Mouse (Mus musculus) A20 (cell line): ENCODE data around the gene Fto.

Source experiments
- DNase-seq: peaks from one replicate; pipeline ENCODE4 v3.0.0-alpha.2; 2011; ENCODE audit warnings: low read depth, low spot score

Gene Fto

GRCm38 (mm10) chr8:91357493-91358014, 44.2 kb downstream of the Fto start:
- no peak for DNase-seq

GRCm38 (mm10) chr8:91358016-91358415, 44.7 kb downstream of the Fto start:
- DNase-seq = no peak

GRCm38 (mm10) chr8:91359511-91359910, 46.2 kb downstream of the Fto start:
- no peak for DNase-seq

DNA sequence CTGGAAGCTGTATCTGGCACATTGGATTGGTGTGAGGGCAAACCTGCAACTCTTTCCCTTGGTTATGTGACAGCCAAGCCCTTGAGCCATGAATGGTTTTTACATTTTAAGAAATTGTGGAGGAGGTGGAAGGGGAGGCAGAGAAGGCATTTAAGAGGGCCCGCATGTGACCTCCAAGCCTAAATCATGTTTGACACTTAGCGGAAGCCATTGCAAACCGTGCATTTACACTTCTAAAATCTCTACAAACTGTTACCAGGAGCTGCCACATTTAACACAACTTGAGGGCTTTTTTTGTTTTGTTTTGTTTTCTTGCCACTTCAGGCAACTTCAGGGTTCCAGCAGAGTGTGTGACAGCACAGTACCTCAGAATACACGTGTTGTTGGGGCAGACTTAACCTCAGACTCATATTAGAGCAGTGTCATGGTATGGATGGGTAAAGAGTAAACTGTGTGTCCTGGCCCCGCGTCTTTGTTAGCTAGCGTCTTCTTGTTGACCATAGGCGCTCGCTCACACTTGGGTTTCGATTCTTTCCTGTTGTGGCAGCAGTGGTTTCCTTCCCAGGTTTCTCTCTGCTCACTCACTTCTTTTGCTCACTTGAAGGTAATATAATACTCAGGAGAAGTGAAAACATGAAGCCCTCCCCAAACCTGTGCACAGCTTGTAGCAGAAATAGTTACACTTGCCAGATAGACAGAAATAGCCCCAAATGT, 47.5 kb downstream of the Fto start:
- DNase-seq = no peak

- DNase-seq = no peak
Measured at GRCm38 (mm10) chr8:91363272-91363860, 50.0 kb downstream of the Fto start.

- DNase-seq = no peak
Measured at GRCm38 (mm10) chr8:91364216-91364615, 50.9 kb downstream of the Fto start.

DNA sequence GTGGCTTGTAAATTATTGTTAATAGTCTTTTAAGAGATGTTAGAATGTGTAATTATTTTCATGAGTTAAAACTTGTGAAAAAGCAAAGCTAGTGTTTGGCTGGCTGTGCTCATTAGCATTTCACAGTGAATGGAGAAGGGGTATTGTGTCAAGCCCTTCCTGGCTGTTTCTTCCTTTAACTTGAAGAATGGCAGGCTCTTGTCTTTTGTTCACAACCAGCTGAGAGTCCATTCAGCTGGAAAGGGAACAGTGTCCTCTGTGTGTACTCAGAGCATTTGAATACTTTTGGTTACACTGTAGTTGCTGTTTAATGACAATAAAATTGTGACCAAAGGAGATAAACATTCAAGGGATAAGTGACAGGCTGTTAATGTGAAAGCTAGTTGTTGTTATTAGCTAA, 52.5 kb downstream of the Fto start:
- DNase-seq = no peak

DNA sequence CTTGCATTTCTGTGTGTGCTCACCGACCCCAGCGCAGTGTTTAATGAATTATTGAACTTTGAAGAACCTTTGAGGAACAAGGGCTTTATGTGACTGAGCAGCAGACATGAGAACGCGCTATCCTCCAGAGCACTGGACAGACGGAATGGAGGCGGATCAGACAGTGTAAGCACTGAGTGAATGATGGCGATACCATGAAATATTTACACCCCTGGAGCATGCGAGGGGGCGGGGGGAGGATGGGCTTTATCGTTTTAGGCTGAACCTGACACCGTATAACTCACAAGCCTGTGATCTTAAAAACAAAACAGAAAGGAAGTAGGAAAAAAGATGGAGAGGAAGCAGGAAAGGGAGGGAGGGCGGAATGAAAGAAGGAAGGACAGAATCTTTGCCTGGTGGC, 57.6 kb downstream of the Fto start:
- no peak for DNase-seq

- DNase-seq = no peak
Measured at GRCm38 (mm10) chr8:91371995-91372394, 58.7 kb downstream of the Fto start.

DNA sequence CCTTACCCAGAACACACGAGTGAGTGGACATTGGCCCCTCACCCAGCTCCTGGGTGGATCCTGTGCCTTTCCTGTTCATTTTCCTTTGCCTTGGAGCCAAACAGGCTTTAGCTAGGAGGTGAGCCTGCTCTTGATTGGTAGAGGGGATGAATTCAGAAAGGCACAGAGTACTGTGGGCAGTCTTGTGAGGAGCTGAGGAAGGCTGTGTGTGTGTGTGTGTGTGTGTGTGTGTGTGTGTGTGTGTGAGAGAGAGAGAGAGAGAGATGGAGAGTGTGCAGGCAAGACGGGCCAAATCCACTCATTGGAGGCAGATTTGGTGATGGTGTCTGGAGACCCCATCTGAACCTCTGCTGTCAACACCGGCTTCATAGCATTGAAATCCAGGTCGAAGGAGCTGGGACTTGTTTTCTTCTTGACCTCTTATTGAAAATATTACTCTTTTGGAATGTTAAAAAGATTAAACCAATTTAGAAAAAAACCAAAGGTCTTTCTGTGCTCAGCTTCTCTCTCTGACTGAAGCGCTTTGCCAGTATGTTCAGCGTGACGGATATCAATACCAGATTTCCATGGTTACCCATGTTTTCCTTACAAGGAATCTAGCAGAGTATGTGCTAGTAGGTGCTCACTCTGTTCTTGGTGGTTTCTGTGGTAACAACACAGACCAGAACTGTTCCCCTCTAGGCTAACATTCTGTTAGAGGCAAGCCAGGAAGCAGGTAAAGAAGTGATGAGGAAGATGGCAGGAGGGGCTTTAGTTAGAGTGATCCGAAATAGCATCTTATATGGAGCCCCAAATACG, 59.7 kb downstream of the Fto start:
- no peak for DNase-seq

DNA sequence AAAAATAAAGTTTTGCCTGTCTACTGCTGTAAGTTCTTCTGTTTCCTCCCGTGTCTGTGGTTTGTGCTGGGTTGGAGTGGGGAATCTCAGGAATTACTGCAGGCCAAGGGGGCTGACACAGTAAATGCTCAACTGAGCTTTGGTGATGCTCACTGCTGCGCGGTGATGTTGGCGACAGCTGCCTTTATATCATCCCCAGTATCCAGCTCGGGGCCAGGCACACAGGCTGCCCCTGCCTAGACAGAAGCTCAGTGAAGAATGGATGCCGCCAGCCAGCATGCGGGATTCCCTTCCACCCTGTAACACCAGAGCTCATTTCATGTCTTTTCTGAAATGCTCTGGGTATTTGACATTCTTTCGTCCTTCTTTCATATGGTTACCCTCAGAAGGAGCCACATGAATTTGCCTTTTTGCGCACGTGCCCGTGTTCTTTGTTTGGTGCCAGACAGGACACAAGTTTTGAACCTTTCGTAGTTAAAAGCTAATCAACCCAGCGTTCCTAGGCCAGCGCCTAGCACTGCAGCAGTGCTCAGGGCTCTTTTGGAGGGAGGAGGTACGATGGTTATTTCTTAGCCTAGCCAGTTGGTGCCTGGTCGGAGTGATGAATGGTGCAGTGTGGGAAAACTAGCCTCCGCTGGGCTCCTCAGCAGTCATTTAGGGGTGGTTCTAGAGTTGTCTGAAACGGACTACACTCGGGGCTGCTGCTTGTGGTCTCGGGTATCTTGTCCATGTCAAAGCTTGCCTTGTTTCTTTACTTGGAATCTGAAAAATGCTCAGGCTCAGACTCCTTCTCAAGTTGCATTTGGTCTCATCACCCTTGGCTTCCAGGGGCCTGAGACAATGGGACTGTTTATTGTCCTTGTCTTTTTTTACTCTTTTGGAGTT, 62.0 kb downstream of the Fto start:
- no peak for DNase-seq

- DNase-seq = no peak
Measured at GRCm38 (mm10) chr8:91376785-91377184, 63.5 kb downstream of the Fto start.

GRCm38 (mm10) chr8:91377275-91377674, 64.0 kb downstream of the Fto start:
- DNase-seq = no peak

- peak; percentile 68 for DNase-seq
Measured at GRCm38 (mm10) chr8:91378846-91379499, 65.6 kb downstream of the Fto start.

DNA sequence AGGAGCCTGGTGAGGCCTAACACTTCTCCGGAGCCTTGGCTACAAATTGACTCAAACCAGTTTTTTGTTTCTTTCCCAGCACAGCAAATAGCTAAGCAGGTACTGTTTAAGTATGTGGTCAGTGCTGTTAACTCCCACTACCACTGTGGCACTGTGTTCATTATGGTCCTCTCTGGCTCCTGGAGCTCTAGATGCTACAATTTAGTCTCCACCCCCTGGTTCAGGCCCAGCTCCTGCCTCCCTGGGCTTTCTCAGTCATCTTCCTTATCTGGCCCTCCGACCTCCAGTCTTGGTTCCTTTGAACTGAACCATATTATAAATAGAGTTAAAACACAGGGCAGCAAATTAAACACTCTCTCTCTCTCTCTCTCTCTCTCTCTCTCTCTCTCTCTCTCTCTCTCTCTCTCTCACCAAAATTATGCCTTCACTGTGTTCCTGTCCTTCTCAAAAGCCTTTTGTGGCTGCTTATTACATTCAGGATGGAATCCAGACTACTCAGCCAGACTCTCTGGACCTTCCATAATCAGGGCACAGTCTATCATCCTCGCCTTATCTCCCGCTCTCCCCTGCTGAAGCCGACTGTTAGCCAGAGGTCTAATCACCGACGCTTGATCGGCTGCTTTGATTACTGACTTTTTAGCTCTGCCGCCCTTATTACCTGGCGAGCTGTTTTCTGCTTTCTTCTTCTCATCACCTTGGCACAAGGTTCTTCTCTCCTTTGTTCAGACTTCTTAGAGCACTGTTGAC, 67.6 kb downstream of the Fto start:
- DNase-seq = no peak

DNA sequence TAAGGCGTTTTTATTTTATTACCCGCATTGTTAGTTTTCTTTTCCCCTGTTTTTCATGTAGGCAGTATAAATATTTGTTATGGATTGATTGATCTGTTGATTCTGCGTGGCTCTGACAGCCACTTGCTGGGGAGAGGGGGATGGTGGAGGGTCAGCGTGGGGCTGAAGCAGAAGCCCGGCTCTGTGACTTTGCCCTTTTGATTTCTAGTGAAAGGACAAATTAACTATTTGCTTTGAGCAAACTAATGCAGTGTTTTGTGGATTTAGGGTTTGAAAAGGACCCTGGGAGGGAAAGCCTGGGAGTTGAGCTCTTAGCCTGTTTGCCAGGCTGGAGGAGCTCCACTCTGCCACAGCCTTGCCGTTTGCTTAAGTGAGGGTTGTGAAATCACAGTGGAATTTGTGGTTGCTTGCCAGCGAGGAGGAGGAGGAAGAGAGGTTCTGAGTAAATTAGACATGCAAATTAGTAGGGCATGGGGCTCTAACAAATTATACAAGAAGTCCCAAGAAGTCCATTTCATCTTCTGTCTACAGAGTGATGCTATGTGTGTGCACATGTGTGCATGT, 68.3 kb downstream of the Fto start:
- DNase-seq = peak; percentile 40

DNA sequence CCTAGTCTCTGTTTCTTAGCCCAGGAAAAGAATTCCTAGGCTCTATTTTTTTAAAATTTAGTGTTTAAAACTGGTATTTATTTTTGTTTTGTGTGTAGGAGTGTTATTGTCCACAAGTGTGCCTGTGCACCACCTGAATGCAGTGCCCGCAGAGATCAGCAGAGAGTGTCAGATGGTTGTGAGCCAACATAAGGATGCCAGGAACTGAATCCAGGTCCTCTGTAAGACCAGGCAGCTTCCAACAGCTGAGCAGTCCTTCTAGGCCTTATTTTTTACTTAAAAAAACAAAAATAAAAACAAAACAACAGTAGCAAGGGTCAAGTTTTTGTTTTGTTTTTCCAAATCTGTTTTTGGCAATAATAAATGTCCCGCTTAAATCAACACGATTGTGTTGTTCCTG, 69.9 kb downstream of the Fto start:
- no peak for DNase-seq

GRCm38 (mm10) chr8:91383811-91384210, 70.5 kb downstream of the Fto start:
- no peak for DNase-seq

GRCm38 (mm10) chr8:91384389-91384788, 71.1 kb downstream of the Fto start:
- DNase-seq = no peak

DNA sequence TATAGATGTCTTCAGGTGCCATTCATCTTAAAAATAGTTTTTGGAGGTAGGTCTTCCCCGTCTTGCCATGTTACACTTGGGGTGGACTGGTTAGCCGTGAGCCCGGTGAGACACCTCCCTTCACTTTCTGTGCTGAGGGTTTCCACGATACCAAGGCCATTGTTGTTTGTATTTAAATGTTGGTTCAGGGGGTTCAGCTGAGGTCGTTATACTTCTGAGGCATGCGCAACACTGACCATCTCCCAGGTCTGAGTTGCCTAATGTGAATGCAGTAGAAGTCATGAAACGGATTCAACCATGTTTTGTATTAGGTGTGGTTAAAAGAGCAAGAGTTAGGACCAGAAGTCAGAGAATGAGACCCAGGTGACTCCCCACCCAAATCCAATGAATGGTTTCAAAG, 72.5 kb downstream of the Fto start:
- DNase-seq = no peak
